Mouse (Mus musculus) ES-Bruce4 (cell line): Measurements from ENCODE around the gene Mup5. TPM values are rescaled to one million over a fixed set of nuclear protein-coding genes. Genes with fewer than 3 reads are reported as not detected.

ENCODE experiments used
- polyA plus RNA-seq: library from polyadenylated mRNA; stranded (reverse); fragments of >200 nt; gene quantifications from 2 replicates; pipeline ENCODE4 v1.2.4, GENCODE M21; 2011; ENCODE audit warnings: low read depth; ENCODE audit not compliant: missing spikeins, insufficient read depth, insufficient read length

Mup5 gene
- polyA plus RNA-seq, 1 experiment: not detected

Other genes with a start within 250 kb of the Mup5 start
- gene Mup17, start 239.4 kb downstream of the Mup5 start, polyA plus RNA-seq: not detected in 2 replicates
- not detected in 2 replicates for gene Mup18, start 161.1 kb downstream of the Mup5 start, polyA plus RNA-seq
- not detected in 2 replicates for gene Mup19, start 53.0 kb downstream of the Mup5 start, polyA plus RNA-seq
- not detected in 2 replicates for gene Mup20, start 218.9 kb upstream of the Mup5 start, polyA plus RNA-seq